Mouse (Mus musculus) neutrophil, adult 5-6 weeks (primary cell): Measurements from ENCODE around the gene Hoxc10. TPM values are rescaled to one million over a fixed set of nuclear protein-coding genes. Genes with fewer than 3 reads are reported as not detected.

Source experiments
- ATAC-seq: fragments of 151-379, 151-347 bp; 2 replicates; pipeline ENCODE4 v1.8.0; 2017; ENCODE audit warnings: mild to moderate bottlenecking, moderate TSS enrichment; ENCODE audit not compliant: insufficient number of reproducible peaks, poor library complexity, low FRiP score, severe bottlenecking; ENCODE audit errors: extremely low read depth
- total RNA-seq: library from RNA; stranded (forward); fragments of 200-1000 nt; gene quantifications from 2 replicates; pipeline ENCODE4 v1.2.3, GENCODE M21; 2017

The Hoxc10 gene
- total RNA-seq, 1 experiment from 2014 or later, result not detected

- ATAC-seq, result no peak
Measured at GRCm38 (mm10) chr15:102942739-102943467, 23.7 kb upstream of the Hoxc10 start.

- no peak for ATAC-seq
Measured at GRCm38 (mm10) chr15:102943468-102943813, 23.2 kb upstream of the Hoxc10 start.

- no peak for ATAC-seq
Measured at GRCm38 (mm10) chr15:102945185-102946077, 21.2 kb upstream of the Hoxc10 start.

GRCm38 (mm10) chr15:102947276-102947675, 19.3 kb upstream of the Hoxc10 start:
- no peak for ATAC-seq

- ATAC-seq, result no peak
Measured at GRCm38 (mm10) chr15:102948842-102949241, 17.8 kb upstream of the Hoxc10 start.

- no peak for ATAC-seq
Measured at GRCm38 (mm10) chr15:102949696-102950095, 16.9 kb upstream of the Hoxc10 start.

- ATAC-seq, result no peak
Measured at GRCm38 (mm10) chr15:102950877-102951276, 15.7 kb upstream of the Hoxc10 start.

- ATAC-seq, result no peak
Measured at GRCm38 (mm10) chr15:102953561-102953960, 13.0 kb upstream of the Hoxc10 start.

- no peak for ATAC-seq
Measured at GRCm38 (mm10) chr15:102954192-102955006, 12.2 kb upstream of the Hoxc10 start, which contains the start of gene Hoxc11. TSS of gene Hoxc11 (plus strand) at chr15:102954427.

GRCm38 (mm10) chr15:102955007-102955382, 11.6 kb upstream of the Hoxc10 start:
- ATAC-seq, result no peak

GRCm38 (mm10) chr15:102955833-102956640, 10.6 kb upstream of the Hoxc10 start:
- ATAC-seq, result no peak

- no peak for ATAC-seq
Measured at GRCm38 (mm10) chr15:102956906-102957305, 9.7 kb upstream of the Hoxc10 start.

GRCm38 (mm10) chr15:102959663-102960191, 6.9 kb upstream of the Hoxc10 start:
- no peak for ATAC-seq

GRCm38 (mm10) chr15:102961728-102962127, 4.9 kb upstream of the Hoxc10 start:
- ATAC-seq, result no peak

GRCm38 (mm10) chr15:102962492-102962891, 4.1 kb upstream of the Hoxc10 start:
- no peak for ATAC-seq

- ATAC-seq, result no peak
Measured at GRCm38 (mm10) chr15:102963259-102963658, 3.3 kb upstream of the Hoxc10 start.

GRCm38 (mm10) chr15:102963671-102964640, 2.6 kb upstream of the Hoxc10 start:
- no peak for ATAC-seq
